In genomic region chr10:78054633-78055565, GRCm38 (mm10) we compare ENCODE assay signal across 14 mouse cellular contexts. TPM values are rescaled to one million over a fixed set of nuclear protein-coding genes. Genes with fewer than 3 reads are reported as not detected.
DNase-seq lines count a peak whose midpoint lies in the region; ATAC-seq and TF ChIP-seq lines count a peak whose summit lies in the region.
"Had no signal": no experiment of that assay in that cellular context is flagged by ENCODE, and none has a peak within 500 bp of the region (broad histone marks: within the 10 kb centered on the region; RNA-seq: fewer than 3 reads in every experiment).

No protein-coding gene starts in this region.

- 64% methylated on average over 19 of the region's 19 CpGs for WGBS in heart, adult 2 months
- 65% methylated on average over 19 of the region's 19 CpGs for WGBS in heart, embryonic 11.5 days (ENCODE audit: insufficient replicate concordance)

- intact Hi-C loops in heart, adult 2 months (cut with DNase I): no loop called here

- DNase-seq in heart, adult 2 months: peak in 1 of 2 experiments; percentile 58
- peak; percentile 84 for DNase-seq in NIH3T3 (ENCODE audit: low read depth)
- DNase-seq in heart, adult 9 months (ENCODE audit: low spot score in 2 of 2): peak; percentile 70 to 75
- peak; percentile 64 for DNase-seq in lung, postnatal 25 days (ENCODE audit: low spot score)
- no peak for DNase-seq in cerebellum, postnatal 25 days
- DNase-seq in T-cell, adult 2 months (ENCODE audit: low spot score): no peak
- DNase-seq: cerebellum, adult 11 months; gastrocnemius, postnatal 14 days had no signal

- no peak overlapping the region for H3K4me2 ChIP-seq in heart, embryonic 11.5 days
- H3K4me2 ChIP-seq: stomach, embryonic 15.5 days had no signal

- TF ChIP-seq POLR2A in heart, adult 2 months (IDR thresholded peaks at IDR 0.05; ENCODE audit: insufficient read depth, low read depth, low read length): no peak

- no peak for TF ChIP-seq CTCF in heart, adult 2 months (IDR thresholded peaks at IDR 0.05)

- ATAC-seq in heart, embryonic 11.5 days (replicated peaks; ENCODE audit: insufficient number of reproducible peaks, low FRiP score, low TSS enrichment): no peak
- ATAC-seq in erythroid progenitor cell, adult 5-6 weeks (replicated peaks; ENCODE audit: low FRiP score, poor library complexity, severe bottlenecking): no peak
- ATAC-seq: CD4-positive, CD25-positive, alpha-beta regulatory T cell, adult 4 months had no signal

- TF ChIP-seq EP300 in heart, adult 2 months (IDR thresholded peaks at IDR 0.05; ENCODE audit: insufficient read depth, low read depth, low read length): 0 out of 2 replicates have a peak, but pooled peaks have one; percentile 7

- H3K36me3 ChIP-seq in heart, adult 2 months (ENCODE audit: control insufficient read depth, insufficient read depth, low read length): no peaks in the 10 kb centered on the region
- no peaks in the 10 kb centered on the region for H3K36me3 ChIP-seq in heart, embryonic 11.5 days (ENCODE audit: control insufficient read depth, insufficient read depth, low read length)
- H3K36me3 ChIP-seq: stomach, embryonic 15.5 days had no signal

- no peak overlapping the region for H3K4me3 ChIP-seq in heart, adult 2 months
- H3K4me3 ChIP-seq in heart, embryonic 11.5 days (ENCODE audit: low read depth, low read length): no peak overlapping the region
- H3K4me3 ChIP-seq: stomach, embryonic 15.5 days had no signal

- no peaks in the 10 kb centered on the region for H3K9me3 ChIP-seq in heart, embryonic 11.5 days (replicated peaks; ENCODE audit: control insufficient read depth, low read length)
- H3K9me3 ChIP-seq: stomach, embryonic 15.5 days had no signal

- H3K4me1 ChIP-seq in heart, adult 2 months (ENCODE audit: control insufficient read depth, insufficient read depth, low read length): peaks cover 1% of the 10 kb centered on the region; the same call in 1 of the 2 replicates
- H3K4me1 ChIP-seq in heart, embryonic 11.5 days (ENCODE audit: control insufficient read depth, insufficient read depth, low read length): no peaks in the 10 kb centered on the region
- H3K4me1 ChIP-seq: stomach, embryonic 15.5 days had no signal

- H3K79me2 ChIP-seq in heart, adult 2 months (replicated peaks; ENCODE audit: control insufficient read depth, insufficient read depth, low read length): no peaks in the 10 kb centered on the region

- H3K27me3 ChIP-seq in heart, adult 2 months (ENCODE audit: control insufficient read depth, insufficient read depth, low read length): no peaks in the 10 kb centered on the region
- no peaks in the 10 kb centered on the region for H3K27me3 ChIP-seq in heart, embryonic 11.5 days (ENCODE audit: control insufficient read depth, insufficient read depth, low read length)
- H3K27me3 ChIP-seq: stomach, embryonic 15.5 days had no signal

- H3K27ac ChIP-seq in heart, adult 2 months: no peak overlapping the region
- H3K27ac ChIP-seq in heart, embryonic 11.5 days (ENCODE audit: low read depth, low read length): no peak overlapping the region
- H3K27ac ChIP-seq: stomach, embryonic 15.5 days had no signal

- no peak overlapping the region for H3K9ac ChIP-seq in heart, adult 2 months (ENCODE audit: low read depth, low read length)
- no peak overlapping the region for H3K9ac ChIP-seq in heart, embryonic 11.5 days (ENCODE audit: low read depth, low read length)
- H3K9ac ChIP-seq: stomach, embryonic 15.5 days had no signal

RNA-seq across cellular contexts. Expression of gene Aire, which starts 11.5 kb away (rescaled TPM):
- total RNA-seq in heart, adult 2 months (2021): not detected
- 0.10 TPM in 1 of 2 replicates, not detected in the other for polyA plus RNA-seq in heart, adult 2 months (2012; rRNA removed)
- 0.16 and 0.49 TPM in 2 replicates for polyA plus RNA-seq in heart, embryonic 11.5 days (2014; fragmentation: Nextera tagmentation; extraction: Ambion mirVana)
- not detected in 2 replicates for total RNA-seq in erythroid progenitor cell, adult 5-6 weeks (2015; ENCODE audit: low replicate concordance)
- total RNA-seq in erythroid progenitor cell, adult 5-6 weeks (2017; ENCODE audit: low replicate concordance): not detected in 2 replicates
- total RNA-seq: gastrocnemius, postnatal 14 days had no signal
- polyA plus RNA-seq: neural tube, embryonic 11.5 days had no signal

RNA-seq across cellular contexts. Expression of gene Dnmt3l, which starts 13.2 kb away (rescaled TPM):
- under 1 TPM in 1 of 2 experiments, not detected in 1; 0.21 TPM for total RNA-seq in heart, adult 2 months (2021)
- 0.10 and 0.79 TPM in 2 replicates for polyA plus RNA-seq in heart, adult 2 months (2012; rRNA removed)
- 0.34 TPM in 1 of 2 replicates, not detected in the other for polyA plus RNA-seq in heart, embryonic 11.5 days (2014; fragmentation: Nextera tagmentation; extraction: Ambion mirVana)
- not detected in 2 replicates for total RNA-seq in erythroid progenitor cell, adult 5-6 weeks (2015; ENCODE audit: low replicate concordance)
- 1.1 TPM in 1 of 2 replicates, not detected in the other for total RNA-seq in erythroid progenitor cell, adult 5-6 weeks (2017; ENCODE audit: low replicate concordance)
- total RNA-seq: gastrocnemius, postnatal 14 days had no signal
- polyA plus RNA-seq: CD4-positive, CD25-positive, alpha-beta regulatory T cell, adult 4 months; limb, embryonic 11.5 days; neural tube, embryonic 11.5 days had no signal

RNA-seq across cellular contexts. Expression of gene Icosl, which starts 14.2 kb away (rescaled TPM):
- 1 to 10 TPM; 5.8 to 7.6 TPM for total RNA-seq in heart, adult 2 months (2021)
- 8.4 and 9.2 TPM in 2 replicates for polyA plus RNA-seq in heart, adult 2 months (2012; rRNA removed)
- 1.1 and 1.5 TPM in 2 replicates for polyA plus RNA-seq in heart, embryonic 11.5 days (2014; fragmentation: Nextera tagmentation; extraction: Ambion mirVana)
- total RNA-seq in erythroid progenitor cell, adult 5-6 weeks (2015; ENCODE audit: low replicate concordance): 2.9 and 3.4 TPM in 2 replicates
- total RNA-seq in erythroid progenitor cell, adult 5-6 weeks (2017; ENCODE audit: low replicate concordance): 0.13 and 0.53 TPM in 2 replicates

RNA-seq across cellular contexts. Expression of gene Pfkl, which starts 45.0 kb away (rescaled TPM):
- 100 to 1,000 TPM; 109 to 115 TPM for total RNA-seq in heart, adult 2 months (2021)
- 101 and 156 TPM in 2 replicates for polyA plus RNA-seq in heart, adult 2 months (2012; rRNA removed)
- polyA plus RNA-seq in heart, embryonic 11.5 days (2014; fragmentation: Nextera tagmentation; extraction: Ambion mirVana): 168 and 194 TPM in 2 replicates
- total RNA-seq in erythroid progenitor cell, adult 5-6 weeks (2015; ENCODE audit: low replicate concordance): 0.42 and 1.8 TPM in 2 replicates
- total RNA-seq in erythroid progenitor cell, adult 5-6 weeks (2017; ENCODE audit: low replicate concordance): 9.2 and 9.8 TPM in 2 replicates

Comparison
In these comparisons a context has a peak if more than half of its experiments do, and no peak if none do; other contexts are left out.
1. DNase-seq: peak in NIH3T3 (single experiment), heart, adult 9 months (2 of 2) and lung, postnatal 25 days (single experiment); none in cerebellum, postnatal 25 days (0 of 2) and T-cell, adult 2 months (single experiment).